Mouse (Mus musculus): ENCODE measurements around the gene Asl. TPM values are rescaled to one million over a fixed set of nuclear protein-coding genes. Genes with fewer than 3 reads are reported as not detected.

Gene Asl
- polyA plus RNA-seq, 1 experiment from 2014 or later, result 35.9 TPM

- Histone ChIP-seq H3K4me3 (no peak overlapping the region), H3K36me3 (peaks cover 37% of the 10 kb centered on the region), H3K4me1 (peaks cover 13% of the 10 kb centered on the region), H3K27ac (no peak overlapping the region), H3K27me3 (ENCODE audit: insufficient read depth, poor library complexity, severe bottlenecking) (peaks cover 32% of the 10 kb centered on the region), H3K9me3 (no peaks in the 10 kb centered on the region)
- 88% methylated on average over 2 of the region's 2 CpGs for WGBS
- DNase-seq (ENCODE audit: low spot score), result no peak
Measured at GRCm38 (mm10) chr5:130056303-130056702, 27.3 kb upstream of the Asl start.

GRCm38 (mm10) chr5:130055688-130056087 lies 26.6 kb upstream of the Asl start:
- no peak overlapping the region for H3K27ac ChIP-seq
- H3K27me3 ChIP-seq (ENCODE audit: insufficient read depth, poor library complexity, severe bottlenecking), result peaks cover 38% of the 10 kb centered on the region
- H3K9me3 ChIP-seq, result no peaks in the 10 kb centered on the region
- H3K4me1 ChIP-seq, result peaks cover 13% of the 10 kb centered on the region
- H3K36me3 ChIP-seq, result peaks cover 40% of the 10 kb centered on the region
- 92% methylated on average over 4 of the region's 4 CpGs for WGBS
- no peak overlapping the region for H3K4me3 ChIP-seq
- DNase-seq (ENCODE audit: low spot score), result no peak

DNA sequence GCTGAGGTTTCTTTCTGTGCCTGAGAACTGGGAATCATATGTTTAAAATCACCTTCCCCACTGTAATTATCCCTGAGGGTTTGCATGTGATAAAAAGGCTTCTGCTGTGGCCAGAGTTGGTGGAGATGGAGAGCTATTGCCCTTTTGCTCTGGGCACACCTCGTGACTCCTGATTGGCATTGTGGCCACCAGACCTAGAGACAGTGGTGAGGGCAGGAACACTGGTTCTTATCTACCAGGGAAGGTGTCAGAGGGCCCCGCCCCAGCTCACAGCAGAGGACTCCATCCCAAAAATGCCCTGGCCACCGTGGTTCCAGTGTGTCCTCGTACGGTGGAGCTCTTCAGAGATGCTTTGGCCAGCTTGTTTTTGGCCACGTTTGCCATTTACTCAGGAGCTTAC lies 23.9 kb upstream of the Asl start:
- WGBS, result 80% methylated on average over 6 of the region's 6 CpGs
- Histone ChIP-seq H3K4me3 (no peak overlapping the region), H3K36me3 (peaks cover 40% of the 10 kb centered on the region), H3K27me3 (ENCODE audit: insufficient read depth, poor library complexity, severe bottlenecking) (peaks cover 59% of the 10 kb centered on the region), H3K9me3 (no peaks in the 10 kb centered on the region), H3K4me1 (no peaks in the 10 kb centered on the region), H3K27ac (no peak overlapping the region)
- no peak for DNase-seq (ENCODE audit: low spot score)

DNA sequence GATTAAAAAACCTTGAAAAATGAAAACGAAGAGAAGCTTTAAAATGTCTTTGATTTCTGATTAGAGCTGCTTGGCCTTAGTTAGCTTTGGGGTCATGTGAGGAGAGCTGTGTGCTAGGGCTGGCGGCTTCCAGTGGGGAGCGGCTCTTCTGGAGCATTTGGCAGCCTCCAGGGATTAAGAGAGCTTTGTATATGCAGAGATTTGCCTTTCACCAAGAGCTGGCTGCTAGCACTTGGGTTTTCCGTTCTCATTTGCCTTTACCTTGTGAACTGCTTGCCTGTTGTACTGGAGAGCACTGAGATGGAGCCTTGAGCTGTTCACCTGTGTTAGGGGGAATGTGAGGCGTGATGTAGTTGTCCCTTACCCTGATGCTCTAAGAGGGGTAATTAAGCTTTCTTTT lies 23.5 kb upstream of the Asl start:
- H3K27ac ChIP-seq, result no peak overlapping the region
- DNase-seq (ENCODE audit: low spot score), result no peak
- whole genome bisulfite sequencing, result 77% methylated on average over 5 of the region's 5 CpGs
- no peak overlapping the region for H3K4me3 ChIP-seq
- H3K36me3 ChIP-seq, result peaks cover 39% of the 10 kb centered on the region
- H3K27me3 ChIP-seq (ENCODE audit: insufficient read depth, poor library complexity, severe bottlenecking), result peaks cover 59% of the 10 kb centered on the region
- H3K4me1 ChIP-seq, result no peaks in the 10 kb centered on the region
- H3K9me3 ChIP-seq, result no peaks in the 10 kb centered on the region

DNA sequence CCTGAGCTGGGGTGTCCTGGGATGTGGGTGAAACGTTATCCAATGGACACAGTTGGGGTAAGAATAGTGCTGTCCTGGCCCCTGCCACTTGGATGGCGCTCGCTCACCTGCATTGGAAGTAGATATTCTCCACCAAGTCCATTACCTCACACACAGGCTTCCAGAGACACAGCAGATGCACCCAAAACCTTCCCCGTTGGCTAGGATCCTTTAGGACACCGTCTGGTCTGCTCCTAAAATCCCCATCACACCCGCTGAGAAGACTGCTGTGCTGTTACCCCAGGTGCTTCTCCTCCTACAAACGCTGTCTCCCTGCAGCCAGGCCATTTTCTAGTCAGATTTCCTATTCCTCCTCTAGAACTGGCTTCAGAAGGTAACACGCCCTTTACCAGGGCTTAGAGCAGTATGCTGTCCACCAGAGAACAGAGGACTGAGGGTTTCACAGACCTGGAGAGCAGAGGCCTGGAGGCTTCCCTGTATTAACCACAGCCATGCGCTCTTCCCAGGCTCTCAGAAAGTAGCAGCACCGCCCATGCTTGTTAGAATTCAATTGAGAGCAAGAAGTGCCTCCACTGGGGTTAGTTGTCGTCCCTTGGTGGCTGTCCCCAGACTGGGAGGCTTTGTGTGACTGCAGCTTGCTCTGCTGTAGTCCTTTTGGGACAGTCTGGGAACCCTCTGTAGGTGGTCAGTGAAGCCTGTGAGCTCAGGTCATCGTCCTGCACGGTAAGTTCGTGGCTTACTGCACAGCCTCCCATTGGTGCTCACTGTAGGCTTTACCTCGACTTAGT lies 22.2 kb upstream of the Asl start:
- H3K36me3 ChIP-seq, result peaks cover 50% of the 10 kb centered on the region
- no peak overlapping the region for H3K27ac ChIP-seq
- H3K4me1 ChIP-seq, result 0 out of 2 replicates have a peak, but pooled peaks cover 5% of the 10 kb centered on the region
- peaks cover 59% of the 10 kb centered on the region for H3K27me3 ChIP-seq (ENCODE audit: insufficient read depth, poor library complexity, severe bottlenecking)
- 81% methylated on average over 15 of the region's 15 CpGs for WGBS
- H3K9me3 ChIP-seq, result no peaks in the 10 kb centered on the region
- no peak overlapping the region for H3K4me3 ChIP-seq
- no peak for DNase-seq (ENCODE audit: low spot score)

- peaks cover 51% of the 10 kb centered on the region for H3K36me3 ChIP-seq
Measured at GRCm38 (mm10) chr5:130050416-130050815, 21.4 kb upstream of the Asl start.

DNA sequence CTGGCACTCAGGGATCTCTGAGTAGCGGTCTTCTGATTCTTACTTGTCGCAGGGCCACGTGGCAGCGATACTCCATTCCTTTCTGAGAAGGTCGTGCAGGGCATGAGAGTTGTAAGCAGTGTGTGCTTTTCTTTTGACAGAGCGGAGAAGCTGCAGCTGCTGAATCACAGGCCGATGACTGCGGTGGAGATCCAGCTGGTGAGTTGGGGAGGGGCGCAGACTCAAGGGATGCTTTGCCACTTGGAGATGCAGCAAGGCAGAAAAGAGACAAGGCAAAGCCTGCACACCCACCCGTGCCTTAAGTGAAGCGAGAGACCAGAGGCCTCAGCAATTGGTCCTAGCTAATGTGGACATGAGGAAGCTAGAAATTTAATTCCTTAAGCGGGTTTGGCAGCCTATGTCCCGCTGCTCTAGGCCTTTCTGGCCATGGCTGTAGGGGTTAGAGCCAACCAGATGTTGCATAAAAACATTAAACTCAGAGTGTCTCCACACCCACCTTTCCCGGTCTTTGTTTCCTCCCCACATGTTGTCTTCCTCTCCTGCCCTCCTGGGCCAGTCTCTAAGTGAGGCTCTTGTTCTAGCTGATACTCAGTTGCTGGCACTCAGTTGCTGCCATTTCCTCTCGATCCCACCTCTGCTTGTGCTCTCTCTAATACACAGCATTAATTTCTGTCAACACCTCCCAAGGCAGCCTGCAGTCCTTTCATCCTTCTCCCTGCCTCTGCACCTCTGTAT lies 19.9 kb upstream of the Asl start:
- 87% methylated on average over 15 of the region's 15 CpGs for WGBS
- Histone ChIP-seq H3K27me3 (ENCODE audit: insufficient read depth, poor library complexity, severe bottlenecking) (peaks cover 70% of the 10 kb centered on the region), H3K36me3 (peaks cover 56% of the 10 kb centered on the region), H3K4me1 (0 out of 2 replicates have a peak, but pooled peaks cover 7% of the 10 kb centered on the region), H3K27ac (no peak overlapping the region), H3K9me3 (no peaks in the 10 kb centered on the region), H3K4me3 (no peak overlapping the region)
- DNase-seq (ENCODE audit: low spot score), result no peak

More at GRCm38 (mm10) chr5:130050416-130050815, 21.4 kb upstream of the Asl start:
- Histone ChIP-seq H3K9me3 (no peaks in the 10 kb centered on the region), H3K27ac (no peak overlapping the region), H3K27me3 (ENCODE audit: insufficient read depth, poor library complexity, severe bottlenecking) (peaks cover 65% of the 10 kb centered on the region), H3K4me1 (0 out of 2 replicates have a peak, but pooled peaks cover 7% of the 10 kb centered on the region), H3K4me3 (no peak overlapping the region)
- WGBS, result 58% methylated on average over 6 of the region's 6 CpGs
- no peak for DNase-seq (ENCODE audit: low spot score)

DNA sequence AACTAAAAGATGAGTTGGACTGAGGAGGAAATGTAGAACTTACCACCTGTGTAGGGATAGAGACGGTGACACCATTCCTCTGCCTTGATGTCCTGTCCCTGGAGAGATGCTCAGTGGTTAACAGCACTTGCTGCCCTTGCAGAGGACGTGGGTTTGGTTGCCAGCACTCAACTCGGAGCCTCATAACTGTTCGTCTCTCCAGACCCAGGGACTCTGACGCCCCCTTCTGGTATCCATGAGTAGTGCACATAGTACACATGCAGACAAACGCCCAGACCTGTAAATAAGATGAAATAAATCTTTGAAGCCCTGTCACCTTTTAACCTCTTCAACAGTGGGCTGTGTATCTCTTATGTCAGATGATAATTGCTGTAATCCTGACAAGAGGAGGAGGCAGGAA lies 18.0 kb upstream of the Asl start:
- Histone ChIP-seq H3K36me3 (peaks cover 73% of the 10 kb centered on the region), H3K27me3 (ENCODE audit: insufficient read depth, poor library complexity, severe bottlenecking) (peaks cover 74% of the 10 kb centered on the region), H3K27ac (no peak overlapping the region), H3K4me3 (no peak overlapping the region), H3K4me1 (0 out of 2 replicates have a peak, but pooled peaks cover 7% of the 10 kb centered on the region), H3K9me3 (no peaks in the 10 kb centered on the region)
- 71% methylated on average over 6 of the region's 6 CpGs for WGBS
- DNase-seq (ENCODE audit: low spot score), result no peak

GRCm38 (mm10) chr5:130046589-130046988 lies 17.5 kb upstream of the Asl start:
- peak; percentile 87 for DNase-seq (ENCODE audit: low spot score)
- Histone ChIP-seq H3K9me3 (no peaks in the 10 kb centered on the region), H3K27me3 (ENCODE audit: insufficient read depth, poor library complexity, severe bottlenecking) (peaks cover 70% of the 10 kb centered on the region), H3K4me3 (no peak overlapping the region), H3K27ac (no peak overlapping the region), H3K4me1 (0 out of 2 replicates have a peak, but pooled peaks cover 7% of the 10 kb centered on the region), H3K36me3 (peaks cover 75% of the 10 kb centered on the region)
- 47% methylated on average over 10 of the region's 10 CpGs for WGBS

DNA sequence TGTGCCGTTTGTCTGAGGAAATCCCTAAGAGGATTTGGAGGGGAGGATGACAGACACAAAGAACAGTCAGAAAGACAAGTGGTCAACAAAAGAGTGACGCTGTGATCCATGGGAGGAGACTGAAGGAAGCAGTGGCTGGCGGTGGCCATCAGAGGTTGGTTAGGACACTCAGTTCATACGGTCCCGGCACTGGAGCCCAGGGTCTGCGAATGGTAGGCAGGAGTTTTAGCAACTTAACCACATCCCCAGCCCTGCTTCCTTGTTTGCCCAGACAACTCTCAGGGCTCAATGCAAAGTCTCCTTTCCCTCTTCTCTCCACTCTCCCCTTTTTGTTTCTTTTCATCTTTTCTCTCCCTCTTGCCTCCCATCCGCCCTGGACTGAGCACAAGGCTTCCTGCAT lies 17.1 kb upstream of the Asl start:
- H3K4me1 ChIP-seq, result 0 out of 2 replicates have a peak, but pooled peaks cover 7% of the 10 kb centered on the region
- 78% methylated on average over 7 of the region's 7 CpGs for WGBS
- no peak for DNase-seq (ENCODE audit: low spot score)
- no peaks in the 10 kb centered on the region for H3K9me3 ChIP-seq
- peaks cover 75% of the 10 kb centered on the region for H3K36me3 ChIP-seq
- H3K27ac ChIP-seq, result no peak overlapping the region
- no peak overlapping the region for H3K4me3 ChIP-seq
- peaks cover 66% of the 10 kb centered on the region for H3K27me3 ChIP-seq (ENCODE audit: insufficient read depth, poor library complexity, severe bottlenecking)

DNA sequence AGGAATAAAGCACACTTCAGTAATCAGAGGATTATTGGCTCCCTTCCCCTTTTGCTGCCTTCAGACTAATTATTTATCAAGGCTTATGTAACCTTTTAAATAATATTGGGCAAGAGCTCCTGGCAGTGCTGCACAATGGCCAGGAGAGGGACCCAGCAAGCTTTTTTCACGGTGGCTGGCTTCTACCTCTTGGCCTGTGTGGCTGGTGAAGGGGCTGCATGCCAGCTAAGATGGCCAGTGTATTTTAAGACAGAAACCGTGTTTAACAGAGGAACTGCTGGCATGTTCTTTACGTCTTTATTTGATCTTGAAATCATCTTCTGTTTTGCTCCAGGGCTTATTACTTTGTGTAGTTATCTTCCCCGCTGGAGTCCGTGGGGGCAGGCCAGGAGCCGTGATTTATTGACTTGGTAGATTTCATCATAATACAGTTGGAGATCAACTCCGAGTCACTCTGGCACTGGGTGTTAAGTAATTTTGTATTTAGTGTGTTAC lies 15.2 kb upstream of the Asl start:
- Histone ChIP-seq H3K9me3 (no peaks in the 10 kb centered on the region), H3K4me1 (0 out of 2 replicates have a peak, but pooled peaks cover 7% of the 10 kb centered on the region), H3K27ac (no peak overlapping the region), H3K27me3 (ENCODE audit: insufficient read depth, poor library complexity, severe bottlenecking) (peaks cover 66% of the 10 kb centered on the region), H3K36me3 (peaks cover 80% of the 10 kb centered on the region), H3K4me3 (no peak overlapping the region)
- WGBS, result 89% methylated on average over 7 of the region's 7 CpGs
- no peak for DNase-seq (ENCODE audit: low spot score)

- WGBS, result 86% methylated on average over 3 of the region's 3 CpGs
- Histone ChIP-seq H3K4me1 (0 out of 2 replicates have a peak, but pooled peaks cover 7% of the 10 kb centered on the region), H3K4me3 (no peak overlapping the region), H3K27me3 (ENCODE audit: insufficient read depth, poor library complexity, severe bottlenecking) (peaks cover 61% of the 10 kb centered on the region), H3K27ac (no peak overlapping the region), H3K36me3 (peaks cover 76% of the 10 kb centered on the region), H3K9me3 (no peaks in the 10 kb centered on the region)
- no peak for DNase-seq (ENCODE audit: low spot score)
Measured at GRCm38 (mm10) chr5:130043741-130044140, 14.7 kb upstream of the Asl start.

DNA sequence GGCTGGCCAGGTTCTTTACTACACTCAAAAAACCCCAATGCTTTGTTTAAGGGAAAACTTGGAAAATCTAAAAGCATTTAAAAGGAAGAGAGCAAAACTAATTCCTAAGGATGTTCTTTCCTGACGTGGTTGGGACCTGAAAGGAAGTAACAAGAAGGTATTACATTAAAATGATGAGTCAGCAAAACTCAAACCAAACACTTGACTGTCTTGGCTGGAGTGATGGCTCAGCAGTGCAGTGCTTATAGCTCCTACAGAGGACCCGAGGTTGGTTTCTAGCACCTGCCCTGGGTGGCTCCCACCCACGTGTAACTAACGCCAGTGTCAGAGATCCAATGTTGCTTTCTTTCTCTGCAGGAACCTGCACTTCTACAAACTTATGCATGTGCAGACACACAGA lies 12.2 kb upstream of the Asl start:
- H3K27me3 ChIP-seq (ENCODE audit: insufficient read depth, poor library complexity, severe bottlenecking), result peaks cover 56% of the 10 kb centered on the region
- DNase-seq (ENCODE audit: low spot score), result no peak
- H3K36me3 ChIP-seq, result peaks cover 65% of the 10 kb centered on the region
- H3K4me1 ChIP-seq, result 0 out of 2 replicates have a peak, but pooled peaks cover 3% of the 10 kb centered on the region
- 86% methylated on average over 4 of the region's 4 CpGs for WGBS
- no peak overlapping the region for H3K27ac ChIP-seq
- no peaks in the 10 kb centered on the region for H3K9me3 ChIP-seq
- no peak overlapping the region for H3K4me3 ChIP-seq
